Mouse (Mus musculus): ENCODE measurements around the gene Tnrc18.

Tnrc18 gene

GRCm38 (mm10) chr5:142678141-142678571 is 139.3 kb downstream of the Tnrc18 start:
- peak; percentile 73 for DNase-seq
